Mouse (Mus musculus) heart, embryonic 14.5 days (tissue): ENCODE data around the gene Slc6a5. TPM values are rescaled to one million over a fixed set of nuclear protein-coding genes. Genes with fewer than 3 reads are reported as not detected.
"Not testable (repeated sequence)": the region's sequence is repeated elsewhere in the genome, so short reads cannot be mapped to it uniquely, and the experiment has no call there.

ENCODE experiments used
- ATAC-seq: fragments of 200-750 bp; cut with Nextera tagmentation; 2 replicates; pipeline ENCODE4 v1.8.0; 2017; ENCODE audit warnings: low read depth, moderate TSS enrichment; ENCODE audit not compliant: insufficient number of reproducible peaks, insufficient read depth, low FRiP score
- H3K27ac ChIP-seq, 2 experiments: fragments of 200-500 bp in 1 of 2; fragments of 300-500 bp in 1 of 2; sonication (generic) in 1 of 2; replicated peaks in 1 of 2; 2 replicates each; pipeline ENCODE4 v1.5.1; 2012 to 2014; ENCODE audit warnings: low read depth in 2 of 2, low read length in 2 of 2, control low read depth in 1 of 2, mild to moderate bottlenecking in 1 of 2, mixed read lengths in 1 of 2; ENCODE audit not compliant: control insufficient read depth in 1 of 2, insufficient read depth in 1 of 2
- H3K27me3 ChIP-seq: fragments of 300-500 bp; sonication (generic); 2 replicates; pipeline ENCODE4 v1.6.1; 2014; ENCODE audit warnings: mild to moderate bottlenecking, low read length, control low read depth; ENCODE audit not compliant: control insufficient read depth, insufficient read depth
- H3K36me3 ChIP-seq: fragments of 300-500 bp; sonication (generic); 2 replicates; pipeline ENCODE4 v1.6.1; 2014; ENCODE audit warnings: mild to moderate bottlenecking, control low read depth, low read length, mixed read lengths; ENCODE audit not compliant: control insufficient read depth, insufficient read depth
- H3K4me1 ChIP-seq, 2 experiments: fragments of 200-500 bp in 1 of 2; fragments of 300-500 bp in 1 of 2; sonication (generic) in 1 of 2; 2 replicates each; pipeline ENCODE4 v1.6.1; 2012 to 2014; ENCODE audit warnings: low read length in 2 of 2, control low read depth in 1 of 2, mixed read lengths in 1 of 2; ENCODE audit not compliant: control insufficient read depth in 2 of 2, insufficient read depth in 2 of 2
- H3K4me2 ChIP-seq: fragments of 300-500 bp; sonication (generic); 2 replicates; pipeline ENCODE4 v1.6.1; 2014; ENCODE audit warnings: mild to moderate bottlenecking, low read length
- H3K4me3 ChIP-seq, 2 experiments: fragments of 200-500 bp in 1 of 2; fragments of 300-500 bp in 1 of 2; sonication (generic) in 1 of 2; 2 replicates each; pipeline ENCODE4 v1.5.1; 2012 to 2014; ENCODE audit warnings: low read length in 2 of 2, mild to moderate bottlenecking in 2 of 2, control low read depth in 1 of 2, low read depth in 1 of 2, moderate library complexity in 1 of 2; ENCODE audit not compliant: control insufficient read depth in 1 of 2, insufficient read depth in 1 of 2
- H3K9ac ChIP-seq: fragments of 300-500 bp; sonication (generic); 2 replicates; pipeline ENCODE4 v1.6.1; 2014; ENCODE audit warnings: mild to moderate bottlenecking, low read length
- H3K9me3 ChIP-seq: fragments of 300-500 bp; sonication (generic); 2 replicates; pipeline ENCODE4 v1.6.1; 2016; ENCODE audit warnings: low read length, control low read depth; ENCODE audit not compliant: control insufficient read depth
- WGBS: fragments of 180-500 bp; shearing (Covaris S2); extraction: QIAGEN DNeasy Blood & Tissue Kit; methylation state at CpG from one replicate; pipeline ENCODE4 v1.1.7; 2014; 5-methylcytosine and 5-hydroxymethylcytosine counted together
- polyA plus RNA-seq: library from polyadenylated mRNA; unstranded; fragments of >200 nt; fragmentation: Nextera tagmentation; extraction: Ambion mirVana; gene quantifications from 2 replicates; pipeline ENCODE4 v1.2.1, GENCODE M21; 2014

Slc6a5 gene
- polyA plus RNA-seq, 1 experiment from 2014 or later: not detected

- H3K4me2 ChIP-seq: no peak overlapping the region
- H3K27me3 ChIP-seq: no peaks in the 10 kb centered on the region; the same call in 1 of the 2 replicates
- H3K4me1 ChIP-seq: no peaks in the 10 kb centered on the region
- H3K9me3 ChIP-seq: no peaks in the 10 kb centered on the region
- H3K27ac ChIP-seq: no peak overlapping the region
- no peaks in the 10 kb centered on the region for H3K36me3 ChIP-seq
- no peak overlapping the region for H3K9ac ChIP-seq
- H3K4me3 ChIP-seq: no peak overlapping the region
- ATAC-seq: no peak
- WGBS: 73% methylated on average over 4 of the region's 4 CpGs
These were observed 20.1 kb downstream of the Slc6a5 start for GRCm38 (mm10) chr7:49929999-49930398.

GRCm38 (mm10) chr7:49933386-49934115 lies 23.6 kb downstream of the Slc6a5 start:
- 81% methylated on average over 14 of the region's 14 CpGs for WGBS
- H3K4me3 ChIP-seq, H3K27me3 ChIP-seq, H3K36me3 ChIP-seq, H3K9me3 ChIP-seq, H3K9ac ChIP-seq, ATAC-seq, H3K4me2 ChIP-seq, H3K4me1 ChIP-seq, H3K27ac ChIP-seq: not testable (repeated sequence)

DNA sequence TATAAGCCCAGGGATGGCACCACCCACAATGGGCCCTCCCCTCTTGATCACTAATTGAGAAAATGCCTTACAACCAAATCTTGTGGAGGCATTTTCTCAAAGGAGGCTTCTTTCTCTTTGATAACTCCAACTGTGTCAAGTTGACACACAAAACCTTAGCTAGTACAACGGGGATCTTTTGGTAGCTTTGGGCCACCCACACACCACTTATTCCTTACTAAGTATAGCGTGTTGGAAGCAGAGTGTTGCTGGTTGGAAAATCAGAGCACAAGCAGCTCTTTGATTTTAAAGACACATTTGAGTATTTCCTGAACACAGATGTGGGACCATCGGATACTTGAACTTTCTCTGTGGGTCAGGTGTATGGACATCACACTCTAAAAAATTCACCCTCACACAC lies 26.9 kb downstream of the Slc6a5 start:
- Histone ChIP-seq H3K27me3 (no peaks in the 10 kb centered on the region), H3K9me3 (no peaks in the 10 kb centered on the region), H3K4me3 (no peak overlapping the region), H3K36me3 (no peaks in the 10 kb centered on the region), H3K4me1 (no peaks in the 10 kb centered on the region), H3K9ac (no peak overlapping the region), H3K27ac (no peak overlapping the region), H3K4me2 (no peak overlapping the region)
- no peak for ATAC-seq
- 74% methylated on average over 3 of the region's 3 CpGs for WGBS

DNA sequence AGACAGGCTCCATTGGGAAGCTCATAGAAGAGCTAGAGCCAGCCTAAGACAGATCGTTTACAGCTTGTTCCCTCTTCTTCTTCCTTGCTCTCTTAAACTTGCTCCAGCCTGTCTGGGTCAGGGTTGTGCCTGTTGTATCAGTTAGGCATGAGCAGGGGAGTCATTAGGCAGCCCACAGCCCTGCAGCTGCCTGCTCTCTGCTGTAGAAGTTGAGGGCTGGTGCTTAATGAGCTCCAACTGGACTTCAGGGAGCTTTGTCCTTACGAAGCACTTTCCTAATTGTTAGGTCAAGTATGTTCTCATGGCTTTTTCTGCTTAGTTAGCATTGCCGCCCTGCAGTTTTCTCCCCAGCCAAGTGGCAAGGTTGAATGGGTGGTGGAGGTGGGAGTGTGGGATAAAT lies 32.1 kb downstream of the Slc6a5 start:
- Histone ChIP-seq H3K4me1 (no peaks in the 10 kb centered on the region), H3K9me3 (no peaks in the 10 kb centered on the region), H3K27ac (no peak overlapping the region), H3K4me2 (no peak overlapping the region), H3K36me3 (no peaks in the 10 kb centered on the region), H3K27me3 (no peaks in the 10 kb centered on the region), H3K9ac (no peak overlapping the region), H3K4me3 (no peak overlapping the region)
- 56% methylated on average over 3 of the region's 3 CpGs for WGBS
- ATAC-seq: no peak

- WGBS: 54% methylated on average over 5 of the region's 5 CpGs
These were observed 32.5 kb downstream of the Slc6a5 start for GRCm38 (mm10) chr7:49942490-49942889.

GRCm38 (mm10) chr7:49946691-49947090 lies 36.7 kb downstream of the Slc6a5 start:
- H3K9me3 ChIP-seq: no peaks in the 10 kb centered on the region
- H3K4me3 ChIP-seq: no peak overlapping the region
- H3K9ac ChIP-seq: no peak overlapping the region
- H3K27ac ChIP-seq: no peak overlapping the region
- no peaks in the 10 kb centered on the region for H3K27me3 ChIP-seq
- ATAC-seq: no peak
- no peaks in the 10 kb centered on the region for H3K36me3 ChIP-seq
- no peak overlapping the region for H3K4me2 ChIP-seq
- no peaks in the 10 kb centered on the region for H3K4me1 ChIP-seq
- WGBS: 82% methylated on average over 9 of the region's 9 CpGs

More at GRCm38 (mm10) chr7:49942490-49942889, 32.5 kb downstream of the Slc6a5 start:
- no peak for ATAC-seq
- H3K27me3 ChIP-seq: no peaks in the 10 kb centered on the region
- no peaks in the 10 kb centered on the region for H3K9me3 ChIP-seq
- no peak overlapping the region for H3K9ac ChIP-seq
- no peaks in the 10 kb centered on the region for H3K36me3 ChIP-seq
- H3K4me2 ChIP-seq: no peak overlapping the region
- H3K27ac ChIP-seq: no peak overlapping the region
- H3K4me3 ChIP-seq: no peak overlapping the region
- H3K4me1 ChIP-seq: no peaks in the 10 kb centered on the region

DNA sequence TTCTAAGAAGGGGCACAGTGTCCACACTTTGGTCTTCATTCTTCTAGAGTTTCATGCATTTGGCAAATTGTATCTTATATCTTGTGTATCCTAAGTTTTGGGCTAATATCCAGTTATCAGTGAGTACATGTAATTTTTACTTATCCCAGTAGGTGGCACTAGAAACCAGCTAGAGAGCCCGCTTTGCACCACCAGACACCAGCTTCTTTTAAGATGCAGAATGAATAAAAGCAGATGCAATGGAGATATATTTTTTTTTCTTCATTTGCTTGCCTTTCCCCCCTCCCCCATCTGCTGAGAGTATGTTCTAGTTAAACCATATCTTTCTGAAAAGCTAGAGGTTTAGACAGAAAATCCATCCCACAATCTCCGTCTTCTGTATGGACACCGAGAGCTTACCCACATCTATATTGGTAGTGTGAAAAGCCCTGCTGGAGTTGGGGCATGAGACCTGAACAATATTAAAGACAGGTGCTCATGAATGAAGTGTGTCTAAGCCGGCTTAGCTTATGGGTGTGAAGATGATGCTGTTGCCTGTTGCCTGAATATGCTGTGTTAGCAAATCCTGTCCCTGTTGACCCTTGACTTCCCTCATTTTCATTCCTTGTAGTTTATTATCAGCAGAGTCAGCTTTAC lies 43.7 kb downstream of the Slc6a5 start:
- no peak for ATAC-seq
- WGBS: 54% methylated on average over 4 of the region's 4 CpGs
- no peak overlapping the region for H3K9ac ChIP-seq
- H3K27me3 ChIP-seq: no peaks in the 10 kb centered on the region
- no peaks in the 10 kb centered on the region for H3K4me1 ChIP-seq
- H3K27ac ChIP-seq: no peak overlapping the region
- H3K36me3 ChIP-seq: no peaks in the 10 kb centered on the region
- H3K4me3 ChIP-seq: no peak overlapping the region
- H3K9me3 ChIP-seq: no peaks in the 10 kb centered on the region
- H3K4me2 ChIP-seq: no peak overlapping the region
